Mouse (Mus musculus): ENCODE results near the gene Ccdc88a.

Gene Ccdc88a

DNA sequence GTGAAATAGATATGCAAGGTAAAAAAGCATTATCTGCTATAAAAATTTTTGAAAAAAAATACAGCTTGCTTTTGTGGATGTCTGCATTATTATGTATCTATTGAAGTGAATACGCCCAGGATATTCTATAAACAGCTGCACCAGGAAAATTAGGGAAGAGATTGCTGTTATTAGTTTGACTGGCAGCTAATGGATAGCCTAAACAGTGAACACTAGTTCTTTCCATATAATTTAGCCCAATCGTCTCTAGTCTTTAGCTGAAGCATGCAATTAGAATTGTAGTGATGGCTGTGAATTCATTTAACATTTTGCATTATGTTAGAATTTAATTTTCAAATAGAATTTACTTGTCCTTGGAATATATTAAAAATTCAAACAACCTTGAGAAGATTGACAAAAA, 75.3 kb downstream of the Ccdc88a start:
- in situ Hi-C loops (cut with MboI, MseI), result loop anchor here (5.0 kb wide), 1 partner anchor 454 kb away; no protein-coding TSS in a partner anchor

DNA sequence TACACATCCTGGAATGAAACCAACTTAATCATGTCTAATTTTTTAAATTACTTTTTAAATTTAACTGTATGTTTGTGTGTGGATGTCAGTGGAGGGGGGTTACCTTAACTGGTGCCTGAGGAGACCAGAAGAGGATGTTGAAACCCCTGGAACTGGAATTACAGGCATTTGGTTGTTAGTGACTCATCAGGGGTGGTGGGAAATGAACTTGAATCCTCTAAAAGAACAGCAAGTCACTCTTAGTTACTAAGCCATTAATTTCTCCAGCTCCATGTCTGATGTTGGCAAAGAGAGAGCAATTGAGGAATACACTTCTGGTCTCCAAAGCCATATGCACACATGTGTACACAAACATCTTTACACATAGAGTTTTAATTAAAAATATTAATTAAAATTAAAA, 101.2 kb downstream of the Ccdc88a start:
- in situ Hi-C loops (cut with MboI, MseI), result loop anchor here (25.0 kb wide), 1 partner anchor 862 kb away; no protein-coding TSS in a partner anchor

GRCm38 (mm10) chr11:29493135-29493534, 119.7 kb downstream of the Ccdc88a start:
- in situ Hi-C loops (cut with MboI, MseI), result loop anchor here (25.0 kb wide), 1 partner anchor 881 kb away; no protein-coding TSS in a partner anchor

DNA sequence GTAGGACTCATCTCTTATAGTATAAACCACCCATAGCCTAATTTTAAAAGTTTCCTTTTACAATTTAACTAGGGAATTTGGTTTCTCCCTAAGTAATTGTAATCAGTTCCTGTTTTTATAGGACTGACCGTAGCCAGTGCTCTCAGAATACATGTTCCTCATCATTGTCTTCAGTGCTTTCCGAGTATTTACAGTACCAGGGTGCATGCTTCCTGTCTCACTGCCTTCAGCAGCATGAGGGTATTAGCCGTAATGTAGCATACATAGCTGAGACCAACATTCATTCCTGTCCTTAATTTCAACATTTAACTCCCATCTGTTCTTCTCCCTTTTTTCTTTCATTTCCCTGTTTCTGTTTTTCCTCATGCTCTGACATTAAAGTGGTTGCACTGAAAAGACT, 123.5 kb downstream of the Ccdc88a start:
- in situ Hi-C loops (cut with MboI, MseI), result loop anchor here (25.0 kb wide), 1 partner anchor 885 kb away; no protein-coding TSS in a partner anchor

DNA sequence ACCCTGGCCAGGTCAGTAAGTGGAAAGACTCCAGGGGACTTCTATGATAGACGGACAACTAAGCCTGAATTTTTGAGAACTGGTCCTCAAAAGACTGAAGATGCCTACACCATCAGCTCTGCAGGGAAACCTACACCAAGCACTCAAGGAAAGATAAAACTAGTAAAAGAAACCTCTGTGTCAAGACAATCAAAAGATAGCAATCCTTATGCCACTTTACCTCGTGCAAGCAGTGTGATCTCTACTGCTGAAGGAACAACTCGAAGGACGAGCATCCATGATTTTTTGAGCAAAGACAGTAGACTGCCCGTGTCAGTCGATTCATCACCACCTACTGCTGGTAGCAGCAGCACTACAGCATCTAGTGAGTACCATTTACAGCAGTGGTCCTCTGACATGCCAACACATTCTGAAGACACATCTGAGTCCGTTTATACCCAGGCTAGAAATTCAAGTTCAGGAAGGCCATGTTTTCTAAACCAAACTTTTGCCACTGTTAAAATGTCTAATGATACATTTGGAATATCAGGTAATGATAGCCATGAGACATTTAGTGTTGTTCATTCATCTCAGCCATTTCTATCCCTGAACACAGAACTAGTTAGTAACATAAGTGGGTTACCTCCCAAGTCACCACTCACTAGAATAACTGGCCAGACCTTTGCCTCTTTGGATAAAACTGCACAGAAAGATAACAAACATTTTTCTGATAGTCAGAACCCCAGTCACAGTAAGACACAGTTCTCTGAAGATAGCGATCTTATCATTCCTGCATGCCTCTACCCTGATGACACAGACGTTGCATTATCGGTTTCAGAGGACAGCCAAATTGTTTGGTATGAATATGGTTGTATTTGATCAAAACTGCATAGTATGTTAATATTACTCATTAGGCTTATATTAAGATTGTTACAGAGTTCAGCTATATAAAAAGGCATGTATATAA, 130.8 kb downstream of the Ccdc88a start:
- in situ Hi-C loops (cut with MboI, MseI), result no loop called here

- in situ Hi-C loops (cut with MboI, MseI), result no loop called here
Measured at GRCm38 (mm10) chr11:29504899-29505625, 131.6 kb downstream of the Ccdc88a start.

GRCm38 (mm10) chr11:29509421-29509820, 136.0 kb downstream of the Ccdc88a start:
- in situ Hi-C loops (cut with MboI, MseI), result no loop called here

GRCm38 (mm10) chr11:29512818-29513535, 139.5 kb downstream of the Ccdc88a start:
- in situ Hi-C loops (cut with MboI, MseI), result no loop called here

- in situ Hi-C loops (cut with MboI, MseI), result no loop called here
Measured at GRCm38 (mm10) chr11:29514325-29514681, 140.8 kb downstream of the Ccdc88a start.

DNA sequence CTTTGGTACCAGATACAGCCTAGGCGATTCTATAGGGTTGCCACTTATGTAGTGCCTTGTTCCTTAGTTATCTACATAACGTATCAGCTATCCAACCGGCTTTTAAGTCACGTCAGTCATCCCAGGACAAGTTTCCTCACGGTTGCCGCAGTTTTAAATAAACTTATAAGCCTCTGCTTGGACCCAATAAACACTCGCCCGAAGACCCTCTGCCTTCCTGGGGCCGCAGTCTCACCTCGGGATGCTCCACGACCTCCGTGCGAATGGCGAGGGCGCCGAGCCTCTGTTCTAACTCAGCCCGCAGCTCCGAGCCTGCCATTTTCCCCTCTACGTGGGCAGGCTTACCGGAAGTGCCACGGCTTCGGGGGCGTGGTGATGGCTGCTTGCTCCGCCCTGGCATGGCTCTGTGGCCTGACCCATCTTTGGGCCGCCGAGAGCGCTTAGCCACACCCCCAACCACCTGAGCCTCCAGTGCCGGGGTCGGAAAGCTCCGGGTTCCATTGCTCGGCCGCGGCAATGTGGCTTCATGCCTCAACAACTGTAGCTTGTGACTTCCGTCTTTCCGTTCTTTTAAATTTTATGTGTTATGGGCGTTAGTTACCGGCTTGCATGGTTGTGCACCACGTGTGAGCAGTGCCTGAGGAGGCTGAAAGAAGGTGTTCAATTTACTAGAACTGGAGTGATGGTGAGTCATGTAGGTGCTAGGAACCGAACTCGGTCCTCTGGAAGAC, 141.4 kb downstream of the Ccdc88a start, which contains the start of gene Prorsd1:
TSS of gene Prorsd1 (minus strand) at position 352 of the 731 bp plus-strand sequence.
- in situ Hi-C loops (cut with MboI, MseI), result no loop called here

DNA sequence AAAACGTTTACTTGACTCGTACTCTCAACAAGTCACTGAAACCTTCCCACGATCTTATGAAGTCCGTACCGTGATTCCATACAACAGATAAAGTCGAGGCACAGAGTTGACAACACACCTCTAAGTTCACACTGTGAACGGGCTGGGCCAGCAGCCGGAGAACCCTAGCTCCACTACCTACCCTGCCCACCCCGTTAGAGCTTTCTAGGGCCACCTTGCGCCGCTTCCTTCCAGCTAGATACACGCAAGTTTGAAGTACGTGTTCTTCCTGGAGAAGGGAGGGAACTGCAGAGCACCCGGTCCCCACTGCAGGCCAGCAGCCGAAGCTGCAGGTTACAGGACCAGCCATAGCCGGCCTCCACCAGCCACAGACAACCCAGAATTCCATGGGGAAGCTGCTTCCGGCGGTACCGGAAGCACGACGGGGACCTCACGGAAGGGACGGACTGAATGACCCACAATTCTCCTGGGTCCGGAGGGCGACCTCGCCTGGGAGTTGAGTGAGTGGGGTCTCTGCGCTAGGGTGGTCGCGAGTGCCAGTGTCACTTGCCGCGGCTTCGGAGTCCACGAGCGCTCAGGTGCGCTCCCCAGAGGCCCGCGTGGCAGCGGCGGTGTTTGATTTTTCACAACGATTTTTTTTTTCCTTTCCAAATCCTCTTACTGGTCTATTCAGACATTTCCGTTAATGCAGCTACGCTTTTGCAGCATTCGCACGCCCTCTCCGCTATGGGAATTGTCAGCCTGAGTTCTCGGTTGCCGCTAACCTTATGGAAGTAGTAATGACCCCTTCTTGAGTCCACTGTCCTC, 152.7 kb downstream of the Ccdc88a start, which contains the start of gene Mtif2:
TSS of gene Mtif2 (plus strand) at position 421 of the 807 bp plus-strand sequence.
- in situ Hi-C loops (cut with MboI, MseI), result no loop called here

- in situ Hi-C loops (cut with MboI, MseI), result no loop called here
Measured at GRCm38 (mm10) chr11:29538201-29538600, 164.7 kb downstream of the Ccdc88a start.

- in situ Hi-C loops (cut with MboI, MseI), result loop anchor here (10.0 kb wide), 1 partner anchor 370 kb away; the partner anchor contains the start of gene Ppp4r3b
Measured at GRCm38 (mm10) chr11:29544225-29544945, 170.9 kb downstream of the Ccdc88a start.

GRCm38 (mm10) chr11:29545150-29545752, 171.8 kb downstream of the Ccdc88a start:
- in situ Hi-C loops (cut with MboI, MseI), result loop anchor here (5.0 to 10.0 kb wide), 2 partner anchors 147 to 370 kb away; partner anchors contain the start of genes Ppp4r3b and Rtn4

- in situ Hi-C loops (cut with MboI, MseI), result loop anchor here (5.0 to 10.0 kb wide), 2 partner anchors 146 to 371 kb away; partner anchors contain the start of genes Ppp4r3b and Rtn4
Measured at GRCm38 (mm10) chr11:29546297-29546696, 172.8 kb downstream of the Ccdc88a start.

- in situ Hi-C loops (cut with MboI, MseI), result loop anchor here (5.0 to 10.0 kb wide), 2 partner anchors 146 to 372 kb away; partner anchors contain the start of genes Ppp4r3b and Rtn4
Measured at GRCm38 (mm10) chr11:29546762-29547161, 173.3 kb downstream of the Ccdc88a start.

GRCm38 (mm10) chr11:29547249-29547751, 173.8 kb downstream of the Ccdc88a start:
- in situ Hi-C loops (cut with MboI, MseI), result loop anchor here (5.0 to 10.0 kb wide), 2 partner anchors 145 to 372 kb away; partner anchors contain the start of genes Ppp4r3b and Rtn4
